Mouse (Mus musculus): ENCODE measurements at regions not wholly inside any gene's neighbourhood (a gene's known extent, or its start where the extent isn't known, plus 50 kb on each side); places are given as distances from the start of the nearest gene placed in this dataset.
"Not testable (repeated sequence)": the region's sequence is repeated elsewhere in the genome, so short reads cannot be mapped to it uniquely, and the experiment has no call there.

DNA sequence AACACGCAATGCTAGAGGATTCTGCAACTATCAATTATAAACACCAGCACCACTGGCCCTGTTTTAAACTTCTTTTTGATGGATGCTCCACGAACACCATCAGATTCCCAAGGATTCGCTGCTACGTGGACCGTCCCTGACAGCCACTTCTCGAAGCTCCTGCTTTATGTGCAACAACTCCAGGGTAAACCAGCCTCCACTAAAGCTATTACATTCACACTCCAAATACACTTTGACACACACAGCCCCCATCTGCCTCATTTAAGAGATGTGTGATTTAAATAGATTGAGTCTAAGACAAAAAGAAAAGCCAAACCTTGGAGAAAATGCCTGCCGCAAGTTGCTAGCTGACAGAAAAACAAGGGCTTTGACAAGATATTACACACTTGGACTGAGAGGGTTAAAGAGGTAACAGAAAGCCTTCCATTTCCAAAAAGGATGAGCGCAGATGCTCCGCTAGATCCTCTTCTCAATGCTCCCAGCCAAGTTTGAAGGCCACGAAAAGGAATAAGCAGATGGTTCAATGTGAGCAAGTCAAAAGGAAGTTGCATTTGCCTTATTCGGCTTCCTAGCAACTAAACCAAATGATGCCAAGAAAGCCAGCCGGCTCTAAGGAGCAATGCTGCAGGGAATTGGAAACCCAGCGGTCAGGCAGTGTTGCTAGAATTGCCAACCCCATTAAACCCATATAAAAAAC lies 54.0 kb upstream of the Cnep1r1 start:
- DNase-seq (ENCODE audit: low spot score in 2 of 2): peak; percentile 3 to 36

DNA sequence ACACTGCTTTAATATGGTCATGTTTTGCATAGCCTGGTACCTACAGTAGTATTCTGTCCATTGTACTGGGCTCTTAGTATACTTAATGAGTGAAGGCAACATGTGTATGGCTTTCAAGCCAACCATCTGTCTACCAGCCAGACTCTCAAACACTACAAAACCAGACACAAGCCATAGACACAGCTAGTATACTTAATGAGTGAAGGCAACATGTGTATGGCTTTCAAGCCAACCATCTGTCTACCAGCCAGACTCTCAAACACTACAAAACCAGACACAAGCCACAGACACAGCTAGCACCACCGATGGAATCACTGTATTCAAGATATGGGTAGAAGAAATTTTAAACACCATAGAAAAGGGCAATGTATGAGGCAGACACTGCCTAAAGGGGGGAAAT lies 59.5 kb upstream of the Cnep1r1 start:
- DNase-seq (ENCODE audit: low spot score in 2 of 2): not testable (repeated sequence)

DNA sequence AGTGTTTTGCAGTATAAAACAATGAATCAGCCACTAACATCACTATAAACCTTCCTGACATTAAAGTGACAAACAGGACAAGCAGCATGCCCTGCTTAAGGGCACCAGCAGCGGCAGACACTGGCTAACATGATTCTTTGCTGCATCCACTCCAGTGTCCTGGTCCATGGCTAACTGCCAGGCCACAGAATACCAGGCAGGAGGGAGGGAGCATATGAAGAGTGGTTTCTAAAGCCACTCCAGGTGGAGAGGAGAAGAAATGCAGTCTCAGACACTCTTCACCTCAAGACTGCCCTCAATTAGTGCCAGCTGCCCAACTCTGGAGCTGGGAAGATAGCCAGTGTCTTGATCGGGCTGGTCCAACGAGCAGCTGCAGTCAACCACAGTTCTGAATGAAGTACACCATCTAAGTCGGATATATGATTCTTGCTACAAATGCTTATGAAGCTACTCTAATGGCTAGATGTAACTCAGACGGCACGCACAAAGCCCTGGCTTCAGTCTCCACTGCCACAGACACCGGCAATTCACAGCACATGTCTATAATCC lies 60.8 kb upstream of the Cnep1r1 start:
- no peak for DNase-seq (ENCODE audit: low spot score in 2 of 2)

DNA sequence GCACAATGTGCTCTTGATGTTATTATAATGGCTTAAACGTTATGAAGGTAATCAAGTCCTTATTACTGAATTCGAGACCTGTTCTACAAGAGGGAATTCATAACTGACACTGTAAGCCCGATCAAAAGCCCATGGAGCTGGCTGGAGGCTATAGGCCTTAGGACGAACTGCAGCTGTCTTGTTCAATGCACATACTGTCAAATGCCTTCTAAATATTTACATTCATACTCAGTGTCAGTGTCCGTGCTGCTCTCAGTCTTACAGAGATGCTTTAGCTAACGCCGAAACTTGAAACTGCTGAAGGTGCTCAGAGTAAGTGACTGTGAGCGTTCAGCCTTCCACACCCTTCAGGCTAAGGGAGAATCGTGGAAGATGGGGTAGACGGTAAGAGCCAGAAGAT lies 67.9 kb upstream of the Cnep1r1 start:
- DNase-seq (ENCODE audit: low spot score in 2 of 2): no peak

DNA sequence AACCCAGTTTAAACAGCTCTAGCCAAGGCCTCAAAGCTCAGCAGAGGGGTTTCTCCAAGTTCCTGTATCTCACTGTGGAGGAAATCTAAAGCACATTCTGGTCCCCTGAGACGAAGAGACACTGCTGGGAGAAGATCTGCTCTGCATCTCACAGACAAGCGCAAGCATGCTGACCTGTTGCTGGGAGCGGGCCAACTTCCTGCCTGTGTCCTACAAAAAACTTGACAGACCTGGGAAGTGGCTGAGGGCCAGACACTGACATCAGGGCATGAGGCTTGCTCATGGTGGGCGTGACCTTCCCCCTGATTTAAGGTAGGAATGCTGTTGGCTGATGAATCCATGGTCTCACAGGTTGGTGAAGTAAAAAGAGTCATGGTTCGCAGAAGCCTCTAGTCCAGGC lies 69.5 kb upstream of the Cnep1r1 start:
- DNase-seq (ENCODE audit: low spot score in 2 of 2): no peak

DNA sequence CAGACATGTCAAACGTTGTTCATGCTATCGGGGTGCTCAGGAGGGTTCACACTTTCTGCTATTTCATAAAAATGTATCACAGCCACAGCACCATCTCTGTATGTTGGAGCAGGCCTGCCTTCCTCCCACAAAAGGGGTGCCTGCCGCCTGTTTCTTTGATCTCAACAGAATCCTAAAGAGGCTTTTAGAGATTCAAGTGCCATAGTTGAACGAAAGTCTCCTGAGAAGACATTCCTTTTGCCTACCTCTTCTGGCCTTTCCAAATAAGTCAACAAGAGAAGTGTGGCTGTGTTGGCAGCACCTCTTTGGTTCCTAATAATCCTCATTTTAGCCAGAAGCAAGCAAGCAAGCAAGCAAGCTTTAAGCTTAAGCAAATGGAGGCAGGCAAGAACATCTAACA lies 72.6 kb upstream of the Cnep1r1 start:
- DNase-seq (ENCODE audit: low spot score in 2 of 2): no peak

DNA sequence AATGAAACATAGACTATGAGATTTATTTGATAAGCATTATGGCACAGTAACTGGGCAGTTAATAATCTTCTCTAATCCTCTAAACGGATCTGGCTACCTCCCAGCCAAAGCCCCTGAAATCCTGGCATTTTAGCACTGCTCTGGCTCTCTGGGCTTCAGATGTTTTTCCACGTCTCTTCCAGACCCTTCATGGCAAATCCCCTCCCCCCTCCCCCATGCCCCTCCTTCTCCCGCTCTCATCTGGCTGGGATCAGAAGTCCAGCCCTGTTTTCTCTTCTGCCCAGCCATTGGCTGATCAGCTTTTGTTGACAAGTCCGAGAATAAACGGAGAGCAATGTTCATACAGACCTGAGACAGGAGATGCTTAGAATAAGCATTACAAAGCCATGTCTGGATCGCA lies 79.3 kb upstream of the Cnep1r1 start:
- DNase-seq (ENCODE audit: low spot score in 2 of 2): no peak

DNA sequence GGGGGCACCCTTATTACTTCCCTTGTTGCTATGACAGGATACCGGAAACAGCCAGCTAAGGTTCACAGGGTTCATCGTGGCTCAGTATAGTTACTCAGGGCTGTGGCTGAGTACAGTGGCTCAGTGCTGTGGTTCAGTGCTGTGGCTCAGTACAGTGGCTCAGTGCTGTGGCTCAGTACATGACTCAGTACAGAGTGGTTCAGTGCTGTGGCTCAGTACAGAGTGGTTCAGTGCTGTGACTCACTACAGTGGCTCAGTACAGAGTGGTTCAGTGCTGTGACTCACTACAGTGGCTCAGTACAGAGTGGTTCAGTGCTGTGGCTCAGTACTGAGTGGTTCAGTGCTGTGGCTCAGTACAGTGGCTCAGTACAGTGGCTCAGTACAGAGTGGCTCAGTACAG lies 78.6 kb upstream of the Zfp423 start:
- DNase-seq (ENCODE audit: low spot score in 2 of 2): no peak

DNA sequence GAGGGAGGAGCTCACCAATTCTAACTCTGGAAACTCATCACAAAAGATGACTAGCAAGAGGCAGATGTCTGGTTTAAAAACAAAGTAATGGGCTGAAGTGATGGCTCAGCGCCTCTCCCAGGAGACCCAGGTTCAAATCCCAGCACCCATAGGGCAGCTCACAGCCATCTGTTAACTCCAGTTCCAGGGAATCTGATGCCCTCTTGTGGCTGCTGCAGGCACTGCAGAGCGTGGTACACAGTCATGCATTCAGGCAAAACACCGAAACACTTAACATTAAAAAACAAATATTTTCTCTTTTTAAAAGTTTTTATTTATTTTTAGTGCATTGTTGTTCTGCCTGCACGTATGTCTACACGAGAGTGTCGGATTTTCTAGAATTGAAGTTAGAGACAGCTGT lies 73.7 kb upstream of the Zfp423 start:
- no peak for DNase-seq (ENCODE audit: low spot score in 2 of 2)

DNA sequence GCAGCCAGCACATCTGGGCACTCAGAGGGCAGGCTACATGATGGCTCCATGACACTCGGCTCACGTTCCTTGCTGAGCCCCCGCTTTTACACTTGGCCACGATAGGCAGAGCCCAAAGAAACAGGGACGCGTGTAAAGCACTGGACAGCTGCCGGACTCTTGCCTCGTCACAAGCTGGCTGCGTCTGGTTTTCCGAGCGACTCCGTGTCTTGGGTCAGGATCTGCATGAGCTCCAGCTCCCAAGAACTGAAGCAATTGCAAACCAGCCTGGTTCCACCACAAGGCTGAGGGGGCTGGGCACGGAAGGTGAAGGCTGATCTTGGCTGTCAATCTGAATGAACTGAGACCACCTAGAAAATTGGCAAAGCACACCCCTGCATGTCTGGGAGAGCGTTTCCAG lies 65.1 kb upstream of the Zfp423 start:
- DNase-seq (ENCODE audit: low spot score in 2 of 2): no peak

DNA sequence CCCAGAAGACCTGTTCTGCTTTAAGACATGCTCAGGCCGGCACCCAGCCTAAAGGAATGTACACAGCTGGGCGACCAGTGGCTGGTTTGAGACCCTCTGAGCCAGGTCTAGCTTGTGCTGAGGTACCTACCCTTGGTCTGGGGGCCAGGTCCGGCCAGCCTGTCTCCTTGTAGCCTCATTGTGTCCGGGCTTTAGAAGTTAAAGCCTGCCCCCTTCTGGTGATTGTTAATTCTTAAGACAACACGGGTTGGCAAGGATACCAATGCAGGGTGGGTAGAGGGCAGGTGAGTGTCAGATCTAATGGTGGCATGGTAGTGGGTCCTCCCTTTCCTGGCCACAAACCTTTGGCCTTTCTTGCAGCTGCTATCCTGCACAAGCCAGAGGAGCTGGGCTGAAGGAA lies 64.0 kb upstream of the Zfp423 start:
- no peak for DNase-seq (ENCODE audit: low spot score in 2 of 2)

DNA sequence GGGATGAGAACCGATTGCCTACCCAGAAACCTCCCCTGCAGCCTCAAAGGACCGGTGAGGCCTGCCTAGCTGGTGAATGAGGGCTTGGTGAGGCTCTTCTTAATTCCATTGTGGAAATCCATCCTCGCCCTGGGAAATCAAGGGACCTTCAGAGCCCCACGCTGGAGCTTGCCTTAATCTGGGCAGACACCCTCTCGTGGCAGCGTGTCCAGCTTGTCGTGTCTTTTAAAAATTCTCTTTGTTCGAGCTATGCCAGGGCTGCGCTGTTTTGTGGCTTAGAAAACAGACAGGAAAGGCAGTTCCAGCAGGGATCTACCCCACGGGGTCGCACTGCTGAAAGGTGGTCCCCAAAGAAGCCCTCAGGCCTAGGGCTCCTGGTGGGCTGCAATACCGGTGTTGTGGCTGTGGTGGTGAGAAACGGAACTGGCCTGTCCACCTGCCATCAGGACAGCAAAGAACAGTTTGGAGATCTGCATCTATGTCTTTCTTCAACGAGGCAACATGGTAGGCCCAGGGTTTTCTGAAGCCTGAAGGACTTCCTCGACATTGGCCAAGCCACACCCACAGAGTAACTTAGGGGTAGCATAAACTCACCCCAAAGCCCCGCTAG lies 63.5 kb upstream of the Zfp423 start:
- no peak for DNase-seq (ENCODE audit: low spot score in 2 of 2)

DNA sequence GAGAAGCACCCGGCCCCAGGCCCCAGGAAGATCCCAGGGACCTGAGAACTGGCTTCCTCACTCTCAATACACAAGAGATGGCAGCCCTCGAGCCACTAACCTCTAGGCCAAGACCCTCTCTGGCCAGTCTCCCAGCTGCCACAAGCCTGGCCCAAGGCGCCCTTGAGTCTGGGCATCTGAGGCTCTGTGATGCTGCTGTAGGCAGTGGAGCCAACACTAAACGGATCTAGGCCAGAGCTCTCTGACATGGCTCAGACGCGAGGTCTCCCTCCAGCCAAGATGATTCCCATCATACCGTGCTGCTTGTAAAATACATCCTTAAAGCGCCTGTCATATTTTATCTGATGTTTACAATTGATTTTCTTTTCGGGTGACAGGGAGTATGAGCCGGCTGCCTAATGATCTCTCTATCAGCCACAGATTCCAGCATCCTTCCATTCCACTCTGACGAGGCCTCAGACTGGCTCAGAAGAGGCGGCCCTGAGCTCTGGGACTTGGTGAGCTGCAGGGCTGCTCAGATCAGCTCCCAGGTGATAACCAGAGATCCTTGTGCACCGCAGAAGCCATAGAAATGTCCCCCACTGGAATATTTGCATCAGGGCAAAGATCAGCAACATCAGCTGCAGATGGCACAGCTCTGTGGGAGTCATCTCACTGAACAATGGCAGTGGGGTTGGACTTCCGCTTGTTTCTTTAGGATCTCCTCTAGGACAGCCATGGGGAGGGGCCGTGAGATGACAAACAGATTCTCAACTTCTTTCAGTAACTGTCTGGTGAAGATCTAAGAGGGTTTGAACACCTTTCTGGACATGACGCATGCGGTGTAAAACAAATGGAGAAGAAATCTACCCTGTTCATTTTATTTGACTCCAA lies 60.1 kb upstream of the Zfp423 start:
- DNase-seq (ENCODE audit: low spot score in 2 of 2): no peak

DNA sequence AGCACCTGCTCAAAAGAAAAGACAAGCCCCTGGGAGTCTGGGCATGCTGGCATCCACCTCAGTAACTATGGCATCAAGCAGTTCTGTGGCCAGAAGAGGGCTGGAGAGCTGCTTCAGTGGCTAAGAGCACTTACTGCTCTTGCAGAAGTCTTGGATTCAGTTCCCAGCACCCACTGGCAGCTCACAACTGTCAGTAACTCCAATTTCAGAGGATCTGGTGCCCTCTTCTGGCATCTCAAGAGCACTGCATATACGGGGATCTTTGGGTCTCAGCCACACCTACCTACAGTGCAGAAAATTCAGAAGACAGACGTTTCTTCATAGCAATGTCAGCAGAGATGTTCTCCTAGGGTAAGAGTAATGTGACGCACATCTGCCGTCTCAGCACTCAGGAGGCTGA lies 59.1 kb upstream of the Zfp423 start:
- no peak for DNase-seq (ENCODE audit: low spot score in 2 of 2)

DNA sequence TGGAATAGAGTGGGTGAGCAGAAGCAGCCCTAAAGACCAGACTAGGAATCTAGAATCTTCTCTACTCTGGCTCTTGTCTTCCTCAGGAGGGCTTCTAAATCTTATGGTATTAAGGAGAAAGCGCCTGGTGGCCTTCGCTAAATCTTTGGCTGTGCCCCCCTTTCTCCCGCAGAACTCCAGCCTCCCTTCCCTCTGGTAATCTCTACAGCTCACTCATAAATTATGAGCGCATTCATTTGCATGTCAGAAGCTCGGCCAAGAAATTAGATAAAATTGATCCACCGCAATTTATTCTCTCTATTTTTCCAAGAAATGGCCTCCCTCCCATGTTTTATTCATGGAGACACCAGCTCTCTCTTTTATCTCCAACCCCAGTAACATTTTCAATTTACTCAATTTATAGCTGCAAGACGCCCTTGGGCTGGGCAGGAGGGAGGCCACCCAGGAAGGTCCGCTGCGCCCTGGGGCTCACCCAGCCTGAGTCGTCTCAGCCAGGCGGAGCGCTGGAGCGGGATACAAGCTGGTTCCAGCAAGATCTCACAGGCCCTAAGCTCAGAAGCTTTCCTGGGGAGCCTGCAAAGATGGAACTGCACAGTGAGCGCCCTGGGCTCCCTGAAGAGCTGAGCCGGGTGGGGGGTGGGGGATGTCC lies 52.9 kb upstream of the Zfp423 start:
- no peak for DNase-seq (ENCODE audit: low spot score in 2 of 2)

DNA sequence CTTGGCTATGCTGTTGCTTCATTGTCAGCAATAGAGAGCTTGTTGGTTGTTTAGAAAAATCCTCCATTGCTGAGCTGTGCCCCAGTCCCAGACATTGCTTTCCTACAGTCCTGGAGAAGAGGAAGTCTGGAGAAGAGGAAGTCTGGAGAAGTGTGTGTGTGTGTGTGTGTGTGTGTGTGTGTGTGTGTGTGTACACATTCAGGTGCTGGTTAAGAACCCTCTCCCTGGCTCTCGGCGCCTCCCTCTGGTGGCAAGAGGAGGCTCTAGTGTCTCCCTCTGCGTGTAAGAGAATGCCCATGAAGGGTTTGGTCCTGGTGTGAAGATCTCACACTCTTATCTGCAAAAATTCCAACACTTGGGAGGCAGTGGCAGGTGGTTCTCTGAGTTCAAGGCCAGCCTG lies 51.2 kb upstream of the Zfp423 start:
- peak in 1 of 2 experiments; percentile 11 for DNase-seq (ENCODE audit: low spot score in 2 of 2)

DNA sequence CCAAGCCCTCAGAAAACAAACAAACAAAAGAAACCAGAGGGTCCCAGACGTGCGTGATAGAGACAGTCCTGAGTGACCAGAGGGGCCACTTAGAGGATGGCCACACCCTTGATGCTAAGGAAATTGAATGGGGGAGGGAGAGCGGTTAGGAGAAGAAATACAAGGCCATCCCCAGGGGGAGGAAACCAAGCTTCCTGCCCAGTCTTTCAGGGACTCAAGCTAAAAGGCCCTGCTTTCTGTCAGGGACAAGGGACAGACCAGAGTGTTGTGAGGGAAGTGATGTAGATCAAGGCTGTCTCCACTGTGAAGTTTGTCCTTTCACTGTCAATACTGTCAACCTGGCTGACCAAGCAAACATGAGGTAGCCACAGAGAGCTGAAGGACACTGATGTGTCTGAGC lies 50.5 kb upstream of the Zfp423 start:
- no peak for DNase-seq (ENCODE audit: low spot score in 2 of 2)

All from left cerebral cortex, adult 8-10 months (tissue).